Mouse (Mus musculus) forebrain, embryonic 13.5 days (tissue): Measurements from ENCODE around the gene Acsl1. TPM values are rescaled to one million over a fixed set of nuclear protein-coding genes. Genes with fewer than 3 reads are reported as not detected.

Experiments
- ATAC-seq: fragments of 200-750 bp; cut with Nextera tagmentation; 2 replicates; pipeline ENCODE4 v1.8.0; 2017
- H3K27ac ChIP-seq: fragments of 300-500 bp; sonication (generic); 2 replicates; pipeline ENCODE4 v1.5.1; 2015; ENCODE audit warnings: inconsistent platforms, mild to moderate bottlenecking, moderate library complexity
- H3K27me3 ChIP-seq: fragments of 300-500 bp; sonication (generic); 2 replicates; pipeline ENCODE4 v1.6.1; 2015; ENCODE audit warnings: mild to moderate bottlenecking, inconsistent platforms
- H3K36me3 ChIP-seq: fragments of 300-500 bp; sonication (generic); 2 replicates; pipeline ENCODE4 v1.6.1; 2015; ENCODE audit warnings: mild to moderate bottlenecking, inconsistent platforms; ENCODE audit not compliant: poor library complexity, severe bottlenecking
- H3K4me1 ChIP-seq: fragments of 300-500 bp; sonication (generic); 2 replicates; pipeline ENCODE4 v1.6.1; 2015; ENCODE audit warnings: inconsistent platforms
- H3K4me2 ChIP-seq: fragments of 300-500 bp; sonication (generic); 2 replicates; pipeline ENCODE4 v1.6.1; 2015; ENCODE audit warnings: inconsistent platforms, mild to moderate bottlenecking, moderate library complexity
- H3K4me3 ChIP-seq: fragments of 300-500 bp; sonication (generic); 2 replicates; pipeline ENCODE4 v1.5.1; 2015; ENCODE audit warnings: mild to moderate bottlenecking, inconsistent platforms
- H3K9ac ChIP-seq: fragments of 300-500 bp; sonication (generic); 2 replicates; pipeline ENCODE4 v1.6.1; 2015; ENCODE audit warnings: mild to moderate bottlenecking, inconsistent platforms
- H3K9me3 ChIP-seq: fragments of 300-500 bp; sonication (generic); replicated peaks from 2 replicates; pipeline ENCODE4 v1.6.1; 2016; ENCODE audit warnings: inconsistent platforms
- WGBS: fragments of 180-500 bp; shearing (Covaris S2); methylation state at CpG from one replicate; pipeline ENCODE4 v1.1.7; 2015; 5-methylcytosine and 5-hydroxymethylcytosine counted together
- polyA plus RNA-seq: library from polyadenylated mRNA; unstranded; fragments of >200 nt; fragmentation: Nextera tagmentation; extraction: Ambion mirVana; gene quantifications from 2 replicates; pipeline ENCODE4 v1.2.1, GENCODE M21; 2015

Acsl1 gene
- polyA plus RNA-seq, 1 experiment from 2014 or later = 5.8 TPM

- WGBS = 44% methylated on average over 4 of the region's 4 CpGs
- H3K9me3 ChIP-seq = no peaks in the 10 kb centered on the region
- no peak for ATAC-seq
- no peak overlapping the region for H3K9ac ChIP-seq
- H3K4me1 ChIP-seq = peaks cover 19% of the 10 kb centered on the region
- H3K27me3 ChIP-seq = no peaks in the 10 kb centered on the region
- H3K4me2 ChIP-seq = peak overlapping the region; percentile 80
- peak overlapping the region; percentile 68 for H3K4me3 ChIP-seq
- no peaks in the 10 kb centered on the region for H3K36me3 ChIP-seq
- H3K27ac ChIP-seq = no peak overlapping the region
These were observed 80.2 kb downstream of the Acsl1 start for GRCm38 (mm10) chr8:46551029-46551428.

GRCm38 (mm10) chr8:46551615-46552440 is 81.0 kb downstream of the Acsl1 start, which contains the start of gene Cenpu:
Gene Cenpu, plus strand, starts transcription at chr8:46552028.
- Histone ChIP-seq H3K27ac (peak within 1 kb of the TSS; percentile 76), H3K4me3 (peak within 1 kb of the TSS; percentile 68)
- peak; percentile 99 for ATAC-seq

DNA sequence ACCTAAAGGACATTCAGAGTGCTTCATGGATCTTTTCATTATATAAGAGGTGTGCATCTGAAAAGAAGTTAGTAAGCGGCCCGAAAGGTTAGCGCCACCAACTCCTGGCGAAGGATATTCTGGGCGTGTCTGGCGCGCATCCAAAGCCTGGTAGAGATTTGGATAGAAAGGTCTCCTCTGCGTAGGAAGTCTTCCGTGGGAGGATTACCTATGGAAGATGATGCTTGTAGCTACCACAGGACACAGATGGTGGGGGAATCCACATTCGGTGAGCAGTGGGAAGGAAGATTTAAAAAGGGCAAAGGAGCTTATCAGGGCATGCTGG is 81.6 kb downstream of the Acsl1 start:
- no peak for ATAC-seq
- Histone ChIP-seq H3K36me3 (peaks cover 3% of the 10 kb centered on the region; the same call in 1 of the 2 replicates), H3K9ac (peak overlapping the region; percentile 67), H3K27ac (no peak overlapping the region), H3K27me3 (no peaks in the 10 kb centered on the region), H3K9me3 (no peaks in the 10 kb centered on the region), H3K4me1 (peaks cover 19% of the 10 kb centered on the region), H3K4me2 (peak overlapping the region; percentile 80), H3K4me3 (peak overlapping the region; percentile 68)
- 3% methylated on average over 10 of the region's 10 CpGs for WGBS

More at GRCm38 (mm10) chr8:46551615-46552440, 81.0 kb downstream of the Acsl1 start, which contains the start of gene Cenpu:
- peak within 1 kb of the TSS; percentile 80 for H3K4me2 ChIP-seq
- WGBS = under 1% methylated on average over 50 of the region's 50 CpGs
- H3K9ac ChIP-seq = peak within 1 kb of the TSS; percentile 67
- peaks cover 19% of the 10 kb centered on the region for H3K4me1 ChIP-seq
- H3K36me3 ChIP-seq = peaks cover 3% of the 10 kb centered on the region; the same call in 1 of the 2 replicates
- H3K9me3 ChIP-seq = no peaks in the 10 kb centered on the region
- H3K27me3 ChIP-seq = no peaks in the 10 kb centered on the region

DNA sequence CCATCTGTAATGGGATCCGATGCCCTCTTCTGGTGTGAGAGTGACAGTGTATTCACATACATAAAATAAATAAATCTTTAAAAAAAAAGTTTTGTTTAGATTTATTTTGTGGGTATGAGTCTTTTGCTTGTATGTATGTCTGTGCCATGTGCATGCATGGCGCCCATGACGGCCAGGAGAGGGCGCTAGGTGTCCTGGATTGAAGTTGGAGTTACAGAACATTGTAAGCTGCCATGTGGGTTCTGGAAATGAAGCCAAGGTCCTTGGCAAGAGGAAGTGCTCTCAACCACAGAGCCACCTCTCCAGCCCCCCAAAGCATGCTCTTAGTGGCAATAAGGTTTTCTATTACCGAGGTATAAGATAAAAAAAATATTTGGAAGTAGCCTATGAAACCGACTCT is 88.6 kb downstream of the Acsl1 start:
- Histone ChIP-seq H3K27me3 (no peaks in the 10 kb centered on the region), H3K9ac (no peak overlapping the region), H3K36me3 (peaks cover 45% of the 10 kb centered on the region), H3K4me1 (no peaks in the 10 kb centered on the region), H3K27ac (no peak overlapping the region), H3K4me2 (no peak overlapping the region), H3K9me3 (no peaks in the 10 kb centered on the region), H3K4me3 (no peak overlapping the region)
- 85% methylated on average over 6 of the region's 6 CpGs for WGBS
- ATAC-seq = no peak

DNA sequence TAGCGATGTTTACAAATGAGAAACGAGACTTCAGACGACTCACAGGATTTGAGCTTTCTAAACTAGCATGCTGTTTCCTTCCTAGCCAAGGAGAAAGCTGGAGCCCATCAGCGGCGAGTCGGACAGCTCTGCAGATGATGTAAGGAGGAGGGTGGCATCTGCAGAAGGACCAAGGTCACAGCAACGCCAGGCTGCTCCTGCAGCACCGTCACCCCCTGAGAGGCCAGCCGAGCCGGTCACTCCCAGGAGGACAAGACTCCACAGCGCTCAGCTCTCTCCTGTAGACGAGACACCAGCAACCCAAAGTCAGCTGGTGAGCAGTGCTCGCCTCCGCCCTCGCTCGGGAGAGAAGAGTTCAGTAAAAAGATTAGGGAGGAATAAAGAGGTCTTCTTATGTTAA is 91.5 kb downstream of the Acsl1 start:
- Histone ChIP-seq H3K27ac (no peak overlapping the region), H3K9me3 (no peaks in the 10 kb centered on the region), H3K4me3 (no peak overlapping the region), H3K4me1 (no peaks in the 10 kb centered on the region), H3K4me2 (no peak overlapping the region), H3K36me3 (peaks cover 50% of the 10 kb centered on the region), H3K27me3 (no peaks in the 10 kb centered on the region), H3K9ac (no peak overlapping the region)
- 90% methylated on average over 16 of the region's 16 CpGs for WGBS
- ATAC-seq = no peak

- H3K4me3 ChIP-seq = no peak overlapping the region
- H3K27ac ChIP-seq = no peak overlapping the region
- H3K27me3 ChIP-seq = no peaks in the 10 kb centered on the region
- H3K4me2 ChIP-seq = no peak overlapping the region
- 90% methylated on average over 7 of the region's 7 CpGs for WGBS
- no peak overlapping the region for H3K9ac ChIP-seq
- H3K36me3 ChIP-seq = peaks cover 38% of the 10 kb centered on the region
- no peaks in the 10 kb centered on the region for H3K9me3 ChIP-seq
- ATAC-seq = 0 out of 2 replicates have a peak, but pooled peaks have one; percentile 16
- no peaks in the 10 kb centered on the region for H3K4me1 ChIP-seq
These were observed 96.2 kb downstream of the Acsl1 start for GRCm38 (mm10) chr8:46566914-46567529.

DNA sequence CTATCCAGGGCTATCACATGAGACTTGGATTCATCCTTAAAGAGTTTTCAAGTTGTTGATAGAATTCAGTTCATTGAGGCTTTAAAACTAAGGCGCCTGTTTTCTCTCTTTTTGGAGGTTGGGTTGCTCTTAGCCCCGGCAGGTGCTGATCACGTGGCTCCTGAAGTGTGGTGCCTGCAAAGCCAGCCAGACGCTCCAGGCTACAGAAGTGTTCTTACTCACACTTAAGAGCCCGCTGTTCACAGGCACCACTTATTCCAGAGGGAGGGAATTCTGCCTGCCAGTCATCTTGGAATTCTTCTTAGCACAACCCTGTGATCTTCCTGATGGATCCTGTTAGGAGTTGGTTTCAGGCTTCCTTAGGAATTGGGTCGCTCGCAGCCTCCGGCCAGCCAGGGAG is 97.1 kb downstream of the Acsl1 start:
- H3K4me1 ChIP-seq = no peaks in the 10 kb centered on the region
- WGBS = 87% methylated on average over 8 of the region's 8 CpGs
- no peak overlapping the region for H3K4me2 ChIP-seq
- H3K36me3 ChIP-seq = peaks cover 35% of the 10 kb centered on the region
- H3K9me3 ChIP-seq = no peaks in the 10 kb centered on the region
- H3K27ac ChIP-seq = no peak overlapping the region
- H3K9ac ChIP-seq = no peak overlapping the region
- ATAC-seq = no peak
- no peaks in the 10 kb centered on the region for H3K27me3 ChIP-seq
- H3K4me3 ChIP-seq = no peak overlapping the region

DNA sequence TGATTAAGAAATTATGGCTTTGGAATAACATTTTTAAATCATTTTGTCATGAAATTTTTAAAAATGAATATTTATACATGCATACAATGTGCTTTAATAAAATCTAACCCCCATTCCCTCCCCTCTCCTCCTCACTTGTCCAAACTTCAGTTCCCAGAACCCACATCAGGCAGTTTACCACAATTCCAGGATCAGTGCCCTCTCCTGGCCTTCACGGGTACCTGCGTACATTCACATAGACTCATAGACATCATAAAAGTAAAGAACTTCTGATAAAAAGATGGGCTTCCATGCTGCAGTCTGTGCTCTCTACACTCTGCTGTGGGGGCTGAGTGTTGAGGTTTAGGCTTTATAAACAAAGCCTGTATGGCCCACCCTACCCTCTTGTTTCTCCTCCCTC is 98.1 kb downstream of the Acsl1 start:
- 82% methylated on average over 2 of the region's 2 CpGs for WGBS

DNA sequence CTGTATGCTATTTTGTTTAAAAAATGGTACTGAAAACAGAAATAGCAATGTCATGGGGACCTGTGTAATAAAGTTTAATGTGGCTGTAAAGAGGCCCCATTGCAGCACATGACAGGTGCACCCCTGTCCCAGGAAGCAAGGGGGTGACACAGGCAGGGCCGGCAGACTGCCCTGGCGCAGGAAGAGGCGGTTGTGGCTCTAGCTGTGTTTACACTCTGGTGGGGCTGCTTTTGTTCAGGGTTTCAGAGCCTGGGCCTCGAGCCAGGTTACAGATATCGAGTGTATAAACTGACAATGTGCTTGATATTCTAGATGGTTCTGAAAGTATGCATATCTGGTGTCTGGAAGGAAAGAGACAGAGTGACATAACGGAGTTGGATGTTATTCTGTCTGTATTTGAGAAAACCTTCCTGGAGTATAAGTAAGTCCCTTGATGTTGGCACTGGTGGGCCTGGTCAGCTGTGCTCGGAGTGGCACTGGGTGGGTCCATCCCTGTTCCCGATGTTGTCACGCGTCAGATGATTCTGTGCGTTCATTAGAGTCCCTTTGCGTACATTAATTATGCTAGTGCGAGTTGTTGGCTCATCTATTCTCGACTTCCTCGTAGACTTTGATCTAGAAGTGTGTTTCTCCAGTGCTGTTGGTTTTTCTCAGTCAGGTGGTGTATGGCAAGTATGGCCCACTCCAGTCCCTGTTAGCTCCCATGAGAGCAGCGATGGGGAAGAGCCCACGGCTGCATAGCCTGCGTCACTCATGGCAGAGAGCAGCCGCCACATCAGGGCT is 99.0 kb downstream of the Acsl1 start:
- H3K27me3 ChIP-seq = no peaks in the 10 kb centered on the region
- no peaks in the 10 kb centered on the region for H3K9me3 ChIP-seq
- no peak for ATAC-seq
- no peak overlapping the region for H3K9ac ChIP-seq
- H3K4me2 ChIP-seq = no peak overlapping the region
- H3K4me3 ChIP-seq = no peak overlapping the region
- WGBS = 87% methylated on average over 19 of the region's 19 CpGs
- H3K27ac ChIP-seq = no peak overlapping the region
- peaks cover 33% of the 10 kb centered on the region for H3K36me3 ChIP-seq
- no peaks in the 10 kb centered on the region for H3K4me1 ChIP-seq

More for the DNA sequence above, 98.1 kb downstream of the Acsl1 start:
- H3K4me3 ChIP-seq = no peak overlapping the region
- no peak overlapping the region for H3K27ac ChIP-seq
- ATAC-seq = no peak
- H3K9ac ChIP-seq = no peak overlapping the region
- no peaks in the 10 kb centered on the region for H3K4me1 ChIP-seq
- H3K27me3 ChIP-seq = no peaks in the 10 kb centered on the region
- no peak overlapping the region for H3K4me2 ChIP-seq
- H3K36me3 ChIP-seq = peaks cover 33% of the 10 kb centered on the region
- H3K9me3 ChIP-seq = no peaks in the 10 kb centered on the region

DNA sequence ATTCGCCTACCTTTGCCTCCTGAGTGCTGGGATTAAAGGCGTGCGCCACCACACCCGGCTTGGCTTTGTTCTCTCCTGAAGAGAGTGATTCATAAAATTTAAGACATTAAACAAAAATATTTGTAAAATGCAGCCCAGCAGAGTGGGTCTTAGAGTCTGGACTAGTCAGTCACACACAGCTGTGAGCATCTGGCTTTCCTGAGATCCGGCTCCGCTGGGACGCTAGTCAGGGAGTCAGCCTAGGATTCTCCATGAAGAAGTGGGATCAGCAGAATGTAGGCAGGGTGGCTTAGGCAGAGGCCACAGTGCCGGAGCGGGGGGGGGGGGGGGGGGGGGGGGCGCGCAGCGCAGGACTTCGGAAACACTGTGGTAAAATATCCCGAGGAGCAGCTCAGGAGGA is 99.8 kb downstream of the Acsl1 start:
- H3K4me3 ChIP-seq = no peak overlapping the region

GRCm38 (mm10) chr8:46573446-46573845 is 102.6 kb downstream of the Acsl1 start:
- no peak for ATAC-seq
- H3K4me1 ChIP-seq = no peaks in the 10 kb centered on the region
- no peaks in the 10 kb centered on the region for H3K9me3 ChIP-seq
- no peak overlapping the region for H3K9ac ChIP-seq
- H3K27ac ChIP-seq = no peak overlapping the region
- H3K36me3 ChIP-seq = peaks cover 45% of the 10 kb centered on the region
- no peaks in the 10 kb centered on the region for H3K27me3 ChIP-seq
- 79% methylated on average over 2 of the region's 2 CpGs for WGBS
- no peak overlapping the region for H3K4me2 ChIP-seq
- no peak overlapping the region for H3K4me3 ChIP-seq

More for the DNA sequence above, 99.8 kb downstream of the Acsl1 start:
- no peaks in the 10 kb centered on the region for H3K27me3 ChIP-seq
- no peak overlapping the region for H3K27ac ChIP-seq
- H3K9ac ChIP-seq = no peak overlapping the region
- H3K36me3 ChIP-seq = peaks cover 31% of the 10 kb centered on the region
- no peaks in the 10 kb centered on the region for H3K9me3 ChIP-seq
- no peaks in the 10 kb centered on the region for H3K4me1 ChIP-seq
- 91% methylated on average over 10 of the region's 14 CpGs for WGBS
- no peak overlapping the region for H3K4me2 ChIP-seq
- no peak for ATAC-seq

GRCm38 (mm10) chr8:46573964-46574363 is 103.1 kb downstream of the Acsl1 start:
- H3K27ac ChIP-seq = no peak overlapping the region
- H3K4me3 ChIP-seq = no peak overlapping the region
- H3K4me2 ChIP-seq = no peak overlapping the region
- H3K27me3 ChIP-seq = no peaks in the 10 kb centered on the region
- WGBS = 96% methylated on average over 2 of the region's 2 CpGs
- H3K9me3 ChIP-seq = no peaks in the 10 kb centered on the region
- H3K9ac ChIP-seq = no peak overlapping the region
- H3K36me3 ChIP-seq = peaks cover 50% of the 10 kb centered on the region
- no peak for ATAC-seq
- H3K4me1 ChIP-seq = no peaks in the 10 kb centered on the region
